Mouse (Mus musculus): ENCODE data around the gene Prc1. TPM values are rescaled to one million over a fixed set of nuclear protein-coding genes. Genes with fewer than 3 reads are reported as not detected.

Gene Prc1
- polyA plus RNA-seq (2015; fragmentation: Nextera tagmentation; extraction: Ambion mirVana): 75.2 and 78.9 TPM in 2 replicates

GRCm38 (mm10) chr7:80294062-80294763 is at the start of gene Prc1:
Prc1 (plus strand) TSS chr7:80294450.
- H3K36me3 ChIP-seq: peaks cover 19% of the 10 kb centered on the region
- H3K4me3 ChIP-seq (replicated peaks): peak within 1 kb of the TSS; percentile 73
- peak within 1 kb of the TSS; percentile 89 for H3K4me2 ChIP-seq (replicated peaks)
- H3K27me3 ChIP-seq: no peaks in the 10 kb centered on the region
- peaks cover 22% of the 10 kb centered on the region for H3K4me1 ChIP-seq (replicated peaks)
- 0% methylated on average over 52 of the region's 52 CpGs for WGBS
- H3K9ac ChIP-seq (replicated peaks): peak within 1 kb of the TSS; percentile 62
- peak; percentile 99 for ATAC-seq
- H3K9me3 ChIP-seq: no peaks in the 10 kb centered on the region
- H3K27ac ChIP-seq: peak within 1 kb of the TSS; percentile 61; the same call in 1 of the 2 replicates

DNA sequence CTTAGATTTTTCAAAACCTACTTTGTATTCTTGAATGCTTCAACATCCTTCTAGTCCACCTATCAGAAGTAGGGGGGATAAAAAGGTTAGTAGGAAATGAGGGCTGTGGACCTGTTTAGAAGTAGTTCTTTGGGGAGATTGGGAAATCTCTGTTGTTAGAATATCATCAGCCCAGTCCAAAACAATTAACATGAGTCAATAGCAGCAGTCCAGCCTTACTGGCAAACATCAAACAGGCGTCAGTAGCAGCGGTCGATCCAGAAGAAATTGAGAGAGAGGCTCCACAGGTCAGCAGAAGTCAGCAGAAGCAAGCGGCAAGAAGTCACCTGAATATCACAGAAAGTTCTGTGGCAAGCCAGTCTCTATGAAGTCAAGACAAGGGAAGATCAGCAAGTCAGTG is 49.4 kb upstream of the Prc1 start:
- Histone ChIP-seq H3K27me3 (no peaks in the 10 kb centered on the region), H3K9ac (replicated peaks) (no peak overlapping the region), H3K9me3 (no peaks in the 10 kb centered on the region), H3K4me3 (replicated peaks) (no peak overlapping the region), H3K27ac (no peak overlapping the region), H3K36me3 (peaks cover 15% of the 10 kb centered on the region), H3K4me2 (replicated peaks) (no peak overlapping the region), H3K4me1 (replicated peaks) (no peaks in the 10 kb centered on the region; the same call in 1 of the 2 replicates)
- WGBS: 95% methylated on average over 4 of the region's 4 CpGs
- ATAC-seq: no peak

GRCm38 (mm10) chr7:80246148-80246721 is 48.0 kb upstream of the Prc1 start, which contains the start of gene Ttll13:
Ttll13 (plus strand) TSS chr7:80246376.
- peak; percentile 98 for ATAC-seq
- H3K4me1 ChIP-seq (replicated peaks): no peaks in the 10 kb centered on the region; the same call in 1 of the 2 replicates
- H3K4me2 ChIP-seq (replicated peaks): peak within 1 kb of the TSS; percentile 58
- peaks cover 2% of the 10 kb centered on the region; the same call in 1 of the 2 replicates for H3K36me3 ChIP-seq
- no peaks in the 10 kb centered on the region for H3K9me3 ChIP-seq
- peak within 1 kb of the TSS; percentile 56 for H3K4me3 ChIP-seq (replicated peaks)
- peak within 1 kb of the TSS; percentile 89 for H3K27ac ChIP-seq
- H3K9ac ChIP-seq (replicated peaks): peak within 1 kb of the TSS; percentile 72
- peaks cover 2% of the 10 kb centered on the region; the same call in 1 of the 2 replicates for H3K27me3 ChIP-seq
- under 1% methylated on average over 48 of the region's 48 CpGs for WGBS

DNA sequence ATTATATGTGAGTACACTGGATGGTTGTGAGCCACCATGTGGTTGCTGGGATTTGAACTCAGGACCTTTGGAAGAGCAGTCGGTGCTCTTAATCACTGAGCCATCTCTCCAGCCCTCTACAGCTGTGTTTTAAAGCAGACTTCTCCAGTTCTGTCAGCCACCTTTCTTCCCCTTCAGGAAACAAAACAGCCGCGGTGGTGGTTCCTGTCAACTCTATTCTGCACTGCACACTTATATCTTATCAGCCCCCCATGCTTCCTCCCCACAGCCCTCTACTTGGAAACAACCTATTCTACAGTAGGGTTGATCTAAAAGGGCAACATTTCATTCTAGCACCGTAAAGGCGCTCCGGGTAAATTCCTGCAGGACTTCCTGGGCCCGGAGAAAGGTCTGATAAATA is 47.4 kb upstream of the Prc1 start:
- H3K27ac ChIP-seq: peak overlapping the region; percentile 89; the same call in 1 of the 2 replicates
- 73% methylated on average over 7 of the region's 7 CpGs for WGBS
- peaks cover 4% of the 10 kb centered on the region; the same call in 1 of the 2 replicates for H3K27me3 ChIP-seq
- H3K9me3 ChIP-seq: no peaks in the 10 kb centered on the region
- H3K4me2 ChIP-seq (replicated peaks): peak overlapping the region; percentile 58
- no peak for ATAC-seq
- H3K9ac ChIP-seq (replicated peaks): peak overlapping the region; percentile 72; the same call in 1 of the 2 replicates
- peak overlapping the region; percentile 56 for H3K4me3 ChIP-seq (replicated peaks)
- H3K36me3 ChIP-seq: no peaks in the 10 kb centered on the region
- H3K4me1 ChIP-seq (replicated peaks): no peaks in the 10 kb centered on the region; the same call in 1 of the 2 replicates

DNA sequence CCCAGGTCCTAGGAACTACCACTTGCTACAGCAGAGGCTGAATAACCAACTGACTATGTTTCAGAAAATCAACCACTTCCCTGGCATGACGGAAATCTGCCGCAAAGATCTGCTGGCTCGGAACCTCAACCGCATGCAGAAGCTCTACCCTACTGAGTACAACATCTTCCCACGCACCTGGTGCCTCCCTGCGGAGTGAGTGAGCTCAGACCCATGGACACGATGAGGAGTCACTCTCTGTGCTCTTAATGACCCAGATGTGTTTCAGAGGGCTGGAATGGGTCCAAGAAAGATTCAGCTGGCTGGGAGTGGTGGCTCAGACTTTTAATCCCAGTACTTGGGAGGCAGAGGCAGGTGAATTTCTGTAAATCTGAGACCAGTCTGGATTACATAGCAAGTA is 41.8 kb upstream of the Prc1 start:
- 78% methylated on average over 7 of the region's 7 CpGs for WGBS
- Histone ChIP-seq H3K9ac (replicated peaks) (no peak overlapping the region), H3K4me3 (replicated peaks) (no peak overlapping the region), H3K36me3 (no peaks in the 10 kb centered on the region), H3K9me3 (no peaks in the 10 kb centered on the region), H3K4me1 (replicated peaks) (no peaks in the 10 kb centered on the region), H3K4me2 (replicated peaks) (no peak overlapping the region), H3K27me3 (peaks cover 43% of the 10 kb centered on the region), H3K27ac (no peak overlapping the region)
- ATAC-seq: no peak

DNA sequence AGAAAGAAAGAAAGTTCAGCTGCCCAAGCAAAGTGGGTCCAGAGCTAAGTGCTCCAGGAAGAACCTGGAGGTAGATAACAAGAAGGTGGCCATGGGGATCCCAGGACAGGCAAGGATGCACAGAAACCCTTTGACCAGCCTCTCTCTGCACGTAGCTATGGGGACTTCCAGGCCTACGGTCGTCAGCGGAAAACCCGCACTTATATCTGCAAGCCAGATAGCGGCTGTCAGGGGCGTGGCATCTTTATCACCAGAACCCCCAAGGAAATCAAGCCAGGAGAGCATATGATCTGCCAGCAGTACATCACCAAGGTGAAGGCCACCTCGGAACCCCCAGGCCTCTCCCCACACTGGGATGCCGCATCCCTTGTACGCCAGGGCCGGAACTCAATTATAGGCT is 41.4 kb upstream of the Prc1 start:
- no peak for ATAC-seq
- Histone ChIP-seq H3K27me3 (peaks cover 46% of the 10 kb centered on the region), H3K4me2 (replicated peaks) (no peak overlapping the region), H3K9ac (replicated peaks) (no peak overlapping the region), H3K4me1 (replicated peaks) (no peaks in the 10 kb centered on the region), H3K4me3 (replicated peaks) (no peak overlapping the region), H3K36me3 (no peaks in the 10 kb centered on the region), H3K9me3 (no peaks in the 10 kb centered on the region), H3K27ac (no peak overlapping the region)
- WGBS: 90% methylated on average over 11 of the region's 11 CpGs

DNA sequence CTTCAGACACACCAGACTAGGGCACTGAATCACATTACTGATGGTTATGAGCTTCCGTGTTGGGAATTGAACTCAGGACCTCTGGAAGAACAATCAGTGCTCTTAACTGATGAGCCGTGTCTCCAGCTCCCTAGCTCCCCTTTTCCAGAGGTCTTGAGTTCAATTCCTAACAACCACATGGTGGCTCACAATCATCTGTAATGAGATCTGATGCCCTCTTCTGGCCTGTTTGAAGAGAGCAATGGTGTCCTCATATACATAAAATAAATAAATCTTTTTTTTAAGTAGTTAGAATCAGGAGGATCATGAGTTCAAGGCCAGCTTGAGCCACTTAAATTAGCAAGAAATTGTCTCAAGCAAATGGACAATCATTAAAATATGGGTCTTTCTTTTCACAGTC is 38.3 kb upstream of the Prc1 start:
- H3K27ac ChIP-seq: no peak overlapping the region

GRCm38 (mm10) chr7:80257706-80258105 is 36.5 kb upstream of the Prc1 start:
- Histone ChIP-seq H3K4me2 (replicated peaks) (no peak overlapping the region), H3K27me3 (peaks cover 57% of the 10 kb centered on the region), H3K36me3 (no peaks in the 10 kb centered on the region)

More for the DNA sequence above, 38.3 kb upstream of the Prc1 start:
- no peaks in the 10 kb centered on the region for H3K9me3 ChIP-seq
- no peak overlapping the region for H3K9ac ChIP-seq (replicated peaks)
- no peak overlapping the region for H3K4me3 ChIP-seq (replicated peaks)
- WGBS: 78% methylated on average over 2 of the region's 2 CpGs
- no peaks in the 10 kb centered on the region for H3K36me3 ChIP-seq
- no peak overlapping the region for H3K4me2 ChIP-seq (replicated peaks)
- peaks cover 68% of the 10 kb centered on the region for H3K27me3 ChIP-seq
- ATAC-seq: no peak
- H3K4me1 ChIP-seq (replicated peaks): peaks cover 4% of the 10 kb centered on the region; the same call in 1 of the 2 replicates

DNA sequence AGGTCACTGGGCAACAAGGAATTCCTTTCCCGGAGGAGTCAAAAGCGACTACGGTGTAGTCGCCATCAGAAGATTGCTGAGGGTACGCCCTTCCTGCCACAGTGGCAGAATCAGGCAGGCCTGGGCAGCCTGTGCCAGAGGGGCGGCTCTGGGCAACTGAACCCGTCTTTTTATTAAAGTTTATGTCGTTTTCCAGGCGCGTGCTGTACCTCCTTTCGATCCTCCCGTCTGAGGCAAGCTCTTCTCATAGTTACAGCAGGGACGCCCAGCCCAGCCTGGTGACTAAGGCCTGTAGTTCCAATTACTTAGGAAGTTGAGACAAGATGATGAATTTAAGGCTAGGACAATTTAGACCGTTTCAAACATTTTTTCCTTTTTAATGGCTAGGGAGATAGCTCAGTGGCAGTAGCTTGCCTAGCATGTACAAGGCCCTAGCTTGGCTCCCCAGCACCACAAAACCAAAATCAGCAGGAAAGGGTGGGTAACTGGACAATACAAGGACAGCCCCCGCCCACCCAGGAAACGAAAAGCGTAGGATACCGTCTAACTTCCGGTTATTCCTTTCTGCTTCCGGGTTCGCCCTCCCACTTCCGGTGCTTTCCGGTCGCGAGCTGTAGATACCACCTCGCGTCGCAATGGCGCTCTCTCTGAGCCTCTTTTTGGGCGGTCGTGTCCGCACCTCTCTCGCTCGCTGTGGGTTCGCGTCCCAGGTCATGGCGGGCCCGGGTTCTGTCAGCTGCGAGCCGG is 33.5 kb upstream of the Prc1 start, which contains the start of gene Ngrn:
TSS of gene Ngrn (plus strand) at position 591 of the 747 bp plus-strand sequence.
- peak within 1 kb of the TSS; percentile 73 for H3K27ac ChIP-seq
- H3K27me3 ChIP-seq: peaks cover 37% of the 10 kb centered on the region
- H3K4me2 ChIP-seq (replicated peaks): peak within 1 kb of the TSS; percentile 78
- no peaks in the 10 kb centered on the region for H3K9me3 ChIP-seq
- peaks cover 14% of the 10 kb centered on the region for H3K4me1 ChIP-seq (replicated peaks)
- H3K9ac ChIP-seq (replicated peaks): peak within 1 kb of the TSS; percentile 86
- H3K4me3 ChIP-seq (replicated peaks): peak within 1 kb of the TSS; percentile 80
- ATAC-seq: peak; percentile 95
- 26% methylated on average over 40 of the region's 40 CpGs for WGBS
- peaks cover 22% of the 10 kb centered on the region for H3K36me3 ChIP-seq

More at GRCm38 (mm10) chr7:80257706-80258105, 36.5 kb upstream of the Prc1 start:
- Histone ChIP-seq H3K27ac (no peak overlapping the region), H3K9ac (replicated peaks) (no peak overlapping the region), H3K4me1 (replicated peaks) (peaks cover 14% of the 10 kb centered on the region), H3K4me3 (replicated peaks) (no peak overlapping the region), H3K9me3 (no peaks in the 10 kb centered on the region)
- no peak for ATAC-seq
- 66% methylated on average over 2 of the region's 2 CpGs for WGBS

DNA sequence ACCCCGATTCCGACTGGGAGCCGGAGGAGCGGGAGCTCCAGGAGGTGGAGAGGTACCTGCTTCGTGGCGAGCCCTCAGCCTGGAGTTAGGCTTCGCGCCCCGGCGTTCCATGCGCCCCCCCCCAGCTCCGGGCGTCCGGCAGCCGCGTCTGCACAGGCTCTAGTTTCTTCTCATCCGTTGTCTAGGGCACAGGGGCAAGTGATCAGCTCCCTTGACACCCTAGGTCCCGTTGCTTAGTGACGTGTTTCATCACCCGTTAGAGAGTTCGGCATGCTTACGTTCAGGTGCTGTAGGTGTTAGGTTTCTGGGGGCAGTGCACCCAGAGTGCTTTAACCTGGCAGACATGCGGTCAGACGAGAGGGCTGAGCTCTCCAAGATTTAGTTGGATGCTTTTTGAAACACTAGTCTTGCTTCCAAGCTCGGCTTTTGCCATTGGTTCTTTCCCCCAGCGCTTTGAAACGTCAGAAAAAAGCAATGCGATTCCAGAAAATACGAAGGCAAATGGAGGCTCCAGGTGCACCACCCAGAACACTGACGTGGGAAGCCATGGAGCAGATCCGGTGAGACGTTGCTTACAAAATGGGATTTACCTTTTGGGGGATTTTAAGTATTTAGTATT is 32.8 kb upstream of the Prc1 start:
- WGBS: under 1% methylated on average over 30 of the region's 32 CpGs

GRCm38 (mm10) chr7:80264606-80265005 is 29.6 kb upstream of the Prc1 start:
- no peak overlapping the region for H3K4me3 ChIP-seq (replicated peaks)
- H3K4me1 ChIP-seq (replicated peaks): peaks cover 23% of the 10 kb centered on the region
- ATAC-seq: no peak
- no peak overlapping the region for H3K4me2 ChIP-seq (replicated peaks)
- no peak overlapping the region for H3K9ac ChIP-seq (replicated peaks)
- H3K27me3 ChIP-seq: peaks cover 5% of the 10 kb centered on the region
- H3K36me3 ChIP-seq: peaks cover 36% of the 10 kb centered on the region
- H3K27ac ChIP-seq: no peak overlapping the region
- 93% methylated on average over 12 of the region's 12 CpGs for whole genome bisulfite sequencing
- no peaks in the 10 kb centered on the region for H3K9me3 ChIP-seq

More for the DNA sequence above, 32.8 kb upstream of the Prc1 start:
- H3K4me1 ChIP-seq (replicated peaks): peaks cover 14% of the 10 kb centered on the region
- peaks cover 35% of the 10 kb centered on the region for H3K27me3 ChIP-seq
- peaks cover 29% of the 10 kb centered on the region for H3K36me3 ChIP-seq
- H3K27ac ChIP-seq: peak overlapping the region; percentile 73
- peak overlapping the region; percentile 78 for H3K4me2 ChIP-seq (replicated peaks)
- no peaks in the 10 kb centered on the region for H3K9me3 ChIP-seq
- peak overlapping the region; percentile 80 for H3K4me3 ChIP-seq (replicated peaks)
- peak overlapping the region; percentile 86 for H3K9ac ChIP-seq (replicated peaks)
- ATAC-seq: peak; percentile 75
